Mouse (Mus musculus): ENCODE data around the gene Btg4. TPM values are rescaled to one million over a fixed set of nuclear protein-coding genes. Genes with fewer than 3 reads are reported as not detected.

The Btg4 gene
- polyA plus RNA-seq, 1 experiment from 2014 or later: not detected

DNA sequence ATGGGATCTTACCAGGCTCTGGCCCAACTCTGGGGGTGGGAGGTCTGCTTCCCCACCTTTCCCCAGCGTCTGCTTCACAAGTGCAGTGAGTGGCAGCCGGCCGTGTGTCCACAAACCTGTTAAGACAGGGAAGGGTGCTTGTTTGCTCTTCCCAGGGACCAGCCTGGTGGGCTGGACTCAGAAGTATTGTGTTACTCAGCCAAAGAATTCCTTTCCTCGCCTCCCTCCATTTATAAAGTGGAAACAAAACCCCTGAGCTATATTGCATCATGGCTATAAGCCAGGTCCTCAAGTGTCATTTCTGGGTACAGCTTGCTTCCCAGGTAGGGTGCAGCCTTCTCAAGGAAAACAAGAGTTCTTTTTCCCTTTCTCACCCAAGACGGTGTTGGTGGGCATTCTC is 108.0 kb downstream of the Btg4 start:
- no peak overlapping the region for H3K27ac ChIP-seq (replicated peaks in 1 of 2; ENCODE audit: control insufficient read depth in 1 of 2, insufficient read depth in 1 of 2, low read depth in 2 of 2, low read length in 2 of 2)

DNA sequence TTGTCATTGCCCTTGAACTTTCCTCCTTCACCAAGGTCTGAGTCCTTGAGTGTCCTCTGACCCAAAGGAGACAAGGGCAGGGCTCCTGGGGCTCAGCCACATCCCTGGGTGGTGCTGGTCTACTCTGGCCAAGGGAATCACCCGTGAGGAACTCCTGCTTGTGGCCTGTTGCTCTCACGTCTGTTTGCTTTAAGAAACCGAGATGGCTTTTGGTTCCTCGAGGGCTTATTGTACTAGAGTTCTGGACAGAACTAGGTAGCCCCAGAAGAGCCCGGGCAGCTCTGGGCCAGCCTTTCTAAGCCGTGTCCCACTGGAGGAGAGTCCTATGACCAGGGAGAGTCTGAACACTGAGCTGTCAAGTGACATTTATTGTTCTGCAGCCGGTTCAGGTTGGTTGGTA is 108.4 kb downstream of the Btg4 start:
- no peak overlapping the region for H3K9ac ChIP-seq (ENCODE audit: low read length)
- WGBS: 84% methylated on average over 7 of the region's 7 CpGs
- no peaks in the 10 kb centered on the region for H3K36me3 ChIP-seq (ENCODE audit: control insufficient read depth, insufficient read depth, low read length)
- no peak overlapping the region for H3K27ac ChIP-seq (replicated peaks in 1 of 2; ENCODE audit: control insufficient read depth in 1 of 2, insufficient read depth in 1 of 2, low read depth in 2 of 2, low read length in 2 of 2)
- H3K9me3 ChIP-seq (ENCODE audit: control insufficient read depth, low read length): no peaks in the 10 kb centered on the region
- H3K27me3 ChIP-seq (ENCODE audit: control insufficient read depth, insufficient read depth, low read length): no peaks in the 10 kb centered on the region
- H3K4me1 ChIP-seq (ENCODE audit: control insufficient read depth in 2 of 2, insufficient read depth in 2 of 2, low read length in 2 of 2): no peaks in the 10 kb centered on the region; a peak in 1 of 4 replicates
- H3K4me2 ChIP-seq (ENCODE audit: low read length): no peak overlapping the region
- no peak for ATAC-seq (ENCODE audit: insufficient number of reproducible peaks, insufficient read depth, low FRiP score, low read depth)
- H3K4me3 ChIP-seq (ENCODE audit: control insufficient read depth in 1 of 2, insufficient read depth in 1 of 2, low read depth in 1 of 2, low read length in 2 of 2): no peak overlapping the region

More for the DNA sequence above, 108.0 kb downstream of the Btg4 start:
- no peak overlapping the region for H3K4me3 ChIP-seq (ENCODE audit: control insufficient read depth in 1 of 2, insufficient read depth in 1 of 2, low read depth in 1 of 2, low read length in 2 of 2)
- H3K9me3 ChIP-seq (ENCODE audit: control insufficient read depth, low read length): no peaks in the 10 kb centered on the region
- no peak overlapping the region for H3K9ac ChIP-seq (ENCODE audit: low read length)
- H3K4me1 ChIP-seq (ENCODE audit: control insufficient read depth in 2 of 2, insufficient read depth in 2 of 2, low read length in 2 of 2): no peaks in the 10 kb centered on the region; a peak in 1 of 4 replicates
- 59% methylated on average over 5 of the region's 5 CpGs for WGBS
- H3K4me2 ChIP-seq (ENCODE audit: low read length): no peak overlapping the region
- ATAC-seq (ENCODE audit: insufficient number of reproducible peaks, insufficient read depth, low FRiP score, low read depth): no peak
- H3K36me3 ChIP-seq (ENCODE audit: control insufficient read depth, insufficient read depth, low read length): no peaks in the 10 kb centered on the region
- no peaks in the 10 kb centered on the region for H3K27me3 ChIP-seq (ENCODE audit: control insufficient read depth, insufficient read depth, low read length)

MicroRNA genes within 50 kb of the gene (microRNA counts, 519-probe panel; counts per million panel counts)
- microRNA mmu-miR-34b-3p: 322 counts per million, percentile 70 among the panel's probes with 10 or more counts
- 322 counts per million, percentile 70 among the panel's probes with 10 or more counts for microRNA mmu-miR-34b-5p
- microRNA mmu-miR-34c: 322 counts per million, percentile 70 among the panel's probes with 10 or more counts

Small RNA genes lying within 50 kb of the gene (microRNA-seq; reads per million reads assigned to microRNA genes)
- gene Mir34b (23.8 reads per million, percentile 33 among the genes with 10 or more reads in this experiment), gene Mir34c (519 reads per million, percentile 74 among the genes with 10 or more reads in this experiment)

Other genes with a start within 250 kb of the Btg4 start
- 38.8 and 39.4 TPM in 2 replicates for gene Ppp2r1b, start 215.6 kb upstream of the Btg4 start, polyA plus RNA-seq (2014; fragmentation: Nextera tagmentation; extraction: Ambion mirVana)
- gene Sik2, start 51.8 kb upstream of the Btg4 start, polyA plus RNA-seq (2014; fragmentation: Nextera tagmentation; extraction: Ambion mirVana): 13.4 and 15.6 TPM in 2 replicates
- gene Layn, start 16.2 kb downstream of the Btg4 start, polyA plus RNA-seq (2014; fragmentation: Nextera tagmentation; extraction: Ambion mirVana): 11.5 and 11.6 TPM in 2 replicates
- gene 4833427G06Rik, start 41.2 kb downstream of the Btg4 start, polyA plus RNA-seq (2014; fragmentation: Nextera tagmentation; extraction: Ambion mirVana): not detected in 2 replicates
- gene Gm32742, start 104.6 kb downstream of the Btg4 start, polyA plus RNA-seq (2014; fragmentation: Nextera tagmentation; extraction: Ambion mirVana): not detected in 2 replicates
- not detected in 2 replicates for gene Pou2af1, start 152.8 kb downstream of the Btg4 start, polyA plus RNA-seq (2014; fragmentation: Nextera tagmentation; extraction: Ambion mirVana)
- 3.3 and 3.6 TPM in 2 replicates for gene Colca2, start 217.7 kb downstream of the Btg4 start, polyA plus RNA-seq (2014; fragmentation: Nextera tagmentation; extraction: Ambion mirVana)